Comparison of ENCODE assay signal across 9 mouse cellular contexts in the genomic region with DNA sequence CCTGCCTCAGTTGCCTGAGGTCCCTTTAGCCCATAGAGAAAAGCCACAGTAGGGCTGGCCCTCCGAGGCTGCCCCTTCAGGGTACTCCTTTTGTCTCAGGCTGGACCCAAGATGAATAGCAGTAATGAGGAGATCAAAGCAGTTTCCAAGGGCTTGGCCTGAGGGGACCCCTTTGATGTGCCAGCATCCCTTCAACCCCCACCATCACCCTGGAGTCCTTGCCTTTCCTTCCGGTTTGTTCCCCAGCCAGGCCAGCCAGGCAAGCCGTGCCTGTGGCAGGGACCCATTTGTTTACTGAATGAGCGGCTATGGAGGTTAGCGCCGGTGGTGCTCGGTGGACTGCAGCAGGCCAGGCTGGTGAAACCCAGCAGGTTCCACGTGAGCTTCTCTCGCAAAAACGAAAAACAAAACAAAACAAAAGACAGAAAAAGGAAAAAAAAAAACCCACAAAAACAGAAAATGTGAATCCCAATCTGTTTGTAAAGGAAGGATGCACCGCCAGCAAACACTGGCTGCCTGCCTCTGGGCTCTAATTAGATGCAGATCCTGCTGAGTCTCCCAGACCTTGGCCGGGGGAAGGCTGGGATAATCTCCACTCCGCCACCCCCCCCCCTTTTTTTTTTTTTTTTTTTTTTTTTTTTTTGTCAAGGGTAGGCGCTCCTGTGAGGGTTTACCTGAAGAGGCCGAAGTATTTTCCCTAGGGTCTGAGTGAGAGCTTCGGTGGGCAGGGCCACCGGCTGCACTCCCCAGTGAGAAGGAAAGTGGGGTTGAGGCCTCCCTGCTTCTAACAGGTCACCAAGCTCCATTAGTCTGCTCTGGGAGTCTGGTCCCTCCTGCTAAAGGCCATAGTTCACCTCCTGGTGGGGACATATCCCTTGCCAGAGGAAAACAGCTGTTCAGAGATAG.
A peak's percentile ranks its signal among the peaks of the same experiment; 100 is the strongest.
DNase-seq lines count a peak whose midpoint lies in the region; ATAC-seq and TF ChIP-seq lines count a peak whose summit lies in the region.
"Had no signal": no experiment of that assay in that cellular context is flagged by ENCODE, and none has a peak within 500 bp of the region (broad histone marks: within the 10 kb centered on the region; RNA-seq: fewer than 3 reads in every experiment).

No protein-coding gene starts in this region.

- H3K9ac ChIP-seq in intestine, embryonic 15.5 days, result no peak overlapping the region
- no peak overlapping the region for H3K9ac ChIP-seq in intestine, postnatal 0 days (ENCODE audit: low read depth, low read length)
- no peak overlapping the region for H3K9ac ChIP-seq in intestine, embryonic 16.5 days (ENCODE audit: low read depth, low read length)
- H3K9ac ChIP-seq: limb, embryonic 15.5 days had no signal

- TF ChIP-seq CTCF in intestine, postnatal 0 days (IDR thresholded peaks at IDR 0.05; ENCODE audit: low read depth), result no peak

- WGBS in intestine, embryonic 15.5 days, result 40% methylated on average over 17 of the region's 17 CpGs
- WGBS in intestine, postnatal 0 days, result 48% methylated on average over 16 of the region's 17 CpGs
- 13% methylated on average over 15 of the region's 17 CpGs for WGBS in limb, embryonic 10.5 days
- 29% methylated on average over 16 of the region's 17 CpGs for WGBS in intestine, embryonic 16.5 days

- ATAC-seq in intestine, embryonic 15.5 days, result 0 out of 2 replicates have a peak, but pooled peaks have one; percentile 15
- no peak for ATAC-seq in intestine, postnatal 0 days
- no peak for ATAC-seq in intestine, embryonic 16.5 days

- peaks cover 17% of the 10 kb centered on the region for H3K27me3 ChIP-seq in intestine, embryonic 15.5 days (replicated peaks)
- 0 out of 2 replicates have a peak, but pooled peaks cover 3% of the 10 kb centered on the region for H3K27me3 ChIP-seq in intestine, postnatal 0 days (replicated peaks; ENCODE audit: control insufficient read depth, insufficient read depth, low read length)
- H3K27me3 ChIP-seq in limb, embryonic 10.5 days (ENCODE audit: low read depth, poor library complexity, severe bottlenecking), result peaks cover 100% of the 10 kb centered on the region
- peaks cover 12% of the 10 kb centered on the region; the same call in 1 of the 2 replicates for H3K27me3 ChIP-seq in intestine, embryonic 16.5 days (replicated peaks; ENCODE audit: control insufficient read depth, insufficient read depth, low read length)

- H3K36me3 ChIP-seq in intestine, embryonic 15.5 days, result no peaks in the 10 kb centered on the region
- H3K36me3 ChIP-seq in intestine, postnatal 0 days (ENCODE audit: control insufficient read depth, insufficient read depth), result no peaks in the 10 kb centered on the region
- H3K36me3 ChIP-seq in limb, embryonic 10.5 days, result no peaks in the 10 kb centered on the region
- no peaks in the 10 kb centered on the region for H3K36me3 ChIP-seq in intestine, embryonic 16.5 days (ENCODE audit: control insufficient read depth, insufficient read depth, low read length)
- H3K36me3 ChIP-seq: limb, embryonic 15.5 days had no signal

- H3K4me1 ChIP-seq in intestine, embryonic 15.5 days (replicated peaks), result no peaks in the 10 kb centered on the region
- no peaks in the 10 kb centered on the region for H3K4me1 ChIP-seq in intestine, postnatal 0 days (replicated peaks; ENCODE audit: control insufficient read depth, insufficient read depth, low read length)
- H3K4me1 ChIP-seq in limb, embryonic 10.5 days, result peaks cover 41% of the 10 kb centered on the region
- H3K4me1 ChIP-seq in intestine, embryonic 16.5 days (ENCODE audit: control insufficient read depth, insufficient read depth, low read length), result no peaks in the 10 kb centered on the region

- peak; percentile 10 for DNase-seq in MN1 (ENCODE audit: low spot score)
- peak; percentile 4 to 6 for DNase-seq in cerebellum, postnatal 36 days
- DNase-seq in limb, embryonic 10.5 days (ENCODE audit: low spot score), result peak; percentile 53
- no peak for DNase-seq in ovary, postnatal 14 days (ENCODE audit: low spot score)
- DNase-seq in urinary bladder, adult 2 months (ENCODE audit: low spot score), result no peak

- no peak overlapping the region for H3K4me2 ChIP-seq in intestine, embryonic 15.5 days (replicated peaks)
- no peak overlapping the region for H3K4me2 ChIP-seq in intestine, postnatal 0 days (replicated peaks; ENCODE audit: low read depth)
- H3K4me2 ChIP-seq in intestine, embryonic 16.5 days (ENCODE audit: low read depth, low read length), result no peak overlapping the region
- H3K4me2 ChIP-seq: limb, embryonic 15.5 days had no signal

- H3K9me3 ChIP-seq in intestine, embryonic 15.5 days, result no peaks in the 10 kb centered on the region
- H3K9me3 ChIP-seq in intestine, postnatal 0 days (ENCODE audit: control insufficient read depth), result no peaks in the 10 kb centered on the region
- H3K9me3 ChIP-seq in limb, embryonic 10.5 days (replicated peaks), result no peaks in the 10 kb centered on the region
- H3K9me3 ChIP-seq in intestine, embryonic 16.5 days (ENCODE audit: control insufficient read depth, low read length), result no peaks in the 10 kb centered on the region
- H3K9me3 ChIP-seq: limb, embryonic 15.5 days had no signal

- no peak overlapping the region for H3K27ac ChIP-seq in intestine, embryonic 15.5 days
- no peak overlapping the region for H3K27ac ChIP-seq in intestine, postnatal 0 days (ENCODE audit: low read depth, low read length)
- peak overlapping the region; percentile 84 for H3K27ac ChIP-seq in limb, embryonic 10.5 days
- no peak overlapping the region for H3K27ac ChIP-seq in intestine, embryonic 16.5 days (ENCODE audit: low read length)
- H3K27ac ChIP-seq: limb, embryonic 15.5 days had no signal

- H3K4me3 ChIP-seq in intestine, embryonic 15.5 days (replicated peaks), result no peak overlapping the region
- no peak overlapping the region for H3K4me3 ChIP-seq in intestine, postnatal 0 days (ENCODE audit: low read depth, low read length)
- no peak overlapping the region for H3K4me3 ChIP-seq in limb, embryonic 10.5 days
- H3K4me3 ChIP-seq in intestine, embryonic 16.5 days (ENCODE audit: low read length), result no peak overlapping the region
- H3K4me3 ChIP-seq: limb, embryonic 15.5 days had no signal

Comparison
In these comparisons a context has a peak if more than half of its experiments do, and no peak if none do; other contexts are left out.
1. DNase-seq: peak in MN1 (single experiment), cerebellum, postnatal 36 days (2 of 2) and limb, embryonic 10.5 days (single experiment); none in ovary, postnatal 14 days (single experiment) and urinary bladder, adult 2 months (single experiment).